Mouse (Mus musculus) midbrain, embryonic 13.5 days (tissue): ENCODE results near the gene Fam217a. TPM values are rescaled to one million over a fixed set of nuclear protein-coding genes. Genes with fewer than 3 reads are reported as not detected.
"Not testable (repeated sequence)": the region's sequence is repeated elsewhere in the genome, so short reads cannot be mapped to it uniquely, and the experiment has no call there.

ENCODE experiments used
- ATAC-seq: fragments of 200-750 bp; cut with Nextera tagmentation; 2 replicates; pipeline ENCODE4 v1.8.0; 2017; ENCODE audit warnings: mild to moderate bottlenecking, moderate TSS enrichment, moderate library complexity
- H3K27ac ChIP-seq: fragments of 300-500 bp; sonication (generic); 2 replicates; pipeline ENCODE4 v1.5.1; 2015; ENCODE audit warnings: inconsistent platforms, mild to moderate bottlenecking, moderate library complexity
- H3K27me3 ChIP-seq: fragments of 300-500 bp; sonication (generic); 2 replicates; pipeline ENCODE4 v1.6.1; 2015; ENCODE audit warnings: mild to moderate bottlenecking, inconsistent platforms
- H3K36me3 ChIP-seq: fragments of 300-500 bp; sonication (generic); 2 replicates; pipeline ENCODE4 v1.6.1; 2015; ENCODE audit warnings: mild to moderate bottlenecking, inconsistent platforms
- H3K4me1 ChIP-seq: fragments of 300-500 bp; sonication (generic); replicated peaks from 2 replicates; pipeline ENCODE4 v1.6.1; 2015; ENCODE audit warnings: inconsistent platforms
- H3K4me2 ChIP-seq: fragments of 300-500 bp; sonication (generic); replicated peaks from 2 replicates; pipeline ENCODE4 v1.6.1; 2015; ENCODE audit warnings: moderate library complexity, mild to moderate bottlenecking, inconsistent platforms
- H3K4me3 ChIP-seq: fragments of 300-500 bp; sonication (generic); replicated peaks from 2 replicates; pipeline ENCODE4 v1.5.1; 2015; ENCODE audit warnings: mild to moderate bottlenecking, inconsistent platforms
- H3K9ac ChIP-seq: fragments of 300-500 bp; sonication (generic); replicated peaks from 2 replicates; pipeline ENCODE4 v1.6.1; 2015; ENCODE audit warnings: mild to moderate bottlenecking, inconsistent platforms
- H3K9me3 ChIP-seq: fragments of 300-500 bp; sonication (generic); 2 replicates; pipeline ENCODE4 v1.6.1; 2016; ENCODE audit warnings: mild to moderate bottlenecking, inconsistent platforms
- WGBS: fragments of 180-500 bp; shearing (Covaris S2); methylation state at CpG from one replicate; pipeline ENCODE4 v1.1.7; 2015; 5-methylcytosine and 5-hydroxymethylcytosine counted together
- polyA plus RNA-seq: library from polyadenylated mRNA; unstranded; fragments of >200 nt; fragmentation: Nextera tagmentation; extraction: Ambion mirVana; gene quantifications from 2 replicates; pipeline ENCODE4 v1.2.1, GENCODE M21; 2015

The Fam217a gene
- polyA plus RNA-seq, result 0.76 and 1.1 TPM in 2 replicates

DNA sequence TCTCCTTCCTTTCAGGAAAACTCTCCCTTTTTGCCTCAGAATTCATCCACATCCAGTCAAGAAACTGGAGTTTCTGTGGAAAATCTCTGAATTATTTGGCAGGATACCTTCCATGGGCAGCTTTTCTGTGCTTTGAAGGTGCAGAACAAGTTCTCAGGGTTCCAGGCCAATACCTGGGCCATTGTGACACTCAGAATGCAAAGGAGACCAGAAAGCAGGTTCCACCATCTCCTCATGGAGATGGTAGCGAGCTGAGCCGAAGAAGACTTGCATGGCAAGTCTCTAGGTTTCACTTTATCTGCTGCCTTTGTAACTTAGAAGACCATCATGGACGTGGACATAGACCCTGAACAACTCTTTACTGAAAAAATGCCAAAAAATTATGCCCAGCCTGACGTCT, at the start of gene Fam217a, which contains the start of gene 4933417A18Rik:
Gene Fam217a, minus strand, starts transcription at position 101 of the 400 bp plus-strand sequence.
Gene 4933417A18Rik, plus strand, starts transcription at position 200 of the 400 bp plus-strand sequence.
- Histone ChIP-seq H3K9me3 (no peaks in the 10 kb centered on the region), H3K4me3 (no peak within 1 kb of the TSS), H3K27me3 (no peaks in the 10 kb centered on the region), H3K36me3 (no peaks in the 10 kb centered on the region), H3K4me2 (no peak within 1 kb of the TSS), H3K9ac (no peak within 1 kb of the TSS), H3K4me1 (no peaks in the 10 kb centered on the region), H3K27ac (no peak within 1 kb of the TSS)
- no peak for ATAC-seq
- 88% methylated on average over 4 of the region's 4 CpGs for WGBS

- Histone ChIP-seq H3K36me3 (peaks cover 28% of the 10 kb centered on the region), H3K27ac (no peak overlapping the region), H3K4me1 (no peaks in the 10 kb centered on the region), H3K4me2 (no peak overlapping the region), H3K4me3 (no peak overlapping the region), H3K9me3 (no peaks in the 10 kb centered on the region), H3K27me3 (no peaks in the 10 kb centered on the region), H3K9ac (no peak overlapping the region)
- no peak for ATAC-seq
- 53% methylated on average over 1 of the region's 1 CpGs for WGBS
Observed at GRCm38 (mm10) chr13:34973770-34974169, 49.7 kb upstream of the Fam217a start.

- H3K4me3 ChIP-seq, result no peak overlapping the region
- H3K27me3 ChIP-seq, result no peaks in the 10 kb centered on the region
- ATAC-seq, result no peak
- WGBS, result 29% methylated on average over 1 of the region's 1 CpGs
- no peaks in the 10 kb centered on the region for H3K9me3 ChIP-seq
- H3K4me1 ChIP-seq, result no peaks in the 10 kb centered on the region
- H3K36me3 ChIP-seq, result peaks cover 22% of the 10 kb centered on the region
- H3K27ac ChIP-seq, result no peak overlapping the region
- H3K9ac ChIP-seq, result no peak overlapping the region
- no peak overlapping the region for H3K4me2 ChIP-seq
Observed at GRCm38 (mm10) chr13:34973149-34973548, 49.0 kb upstream of the Fam217a start.

DNA sequence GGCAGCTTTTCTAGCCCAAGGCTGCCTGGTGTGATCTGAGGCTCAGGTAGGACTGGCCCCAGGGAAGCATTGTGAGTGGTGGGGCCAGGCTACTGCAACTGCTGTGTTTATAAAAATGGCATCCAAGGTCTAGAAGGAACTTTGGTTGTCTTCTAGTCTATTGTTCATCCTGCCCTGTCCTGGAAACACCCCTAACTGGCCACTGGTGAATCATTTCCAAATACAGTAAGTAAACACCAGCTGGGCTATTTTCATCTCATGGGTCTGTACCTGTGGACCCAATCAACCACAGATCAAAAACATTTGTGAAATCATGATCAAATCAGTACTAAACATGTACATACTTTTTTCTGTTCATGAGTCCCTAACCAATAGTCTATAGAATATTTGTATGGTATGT, 48.3 kb upstream of the Fam217a start:
- H3K9me3 ChIP-seq, ATAC-seq, H3K4me3 ChIP-seq, H3K4me2 ChIP-seq, H3K4me1 ChIP-seq, H3K9ac ChIP-seq, H3K27me3 ChIP-seq, H3K27ac ChIP-seq: not testable (repeated sequence)
- peaks cover 15% of the 10 kb centered on the region for H3K36me3 ChIP-seq

GRCm38 (mm10) chr13:34965647-34966046, 41.5 kb upstream of the Fam217a start:
- peaks cover 15% of the 10 kb centered on the region for H3K4me1 ChIP-seq
- 73% methylated on average over 9 of the region's 9 CpGs for WGBS
- H3K4me2 ChIP-seq, ATAC-seq, H3K9ac ChIP-seq, H3K27ac ChIP-seq, H3K9me3 ChIP-seq, H3K4me3 ChIP-seq, H3K36me3 ChIP-seq: not testable (repeated sequence)
- peaks cover 31% of the 10 kb centered on the region for H3K27me3 ChIP-seq

DNA sequence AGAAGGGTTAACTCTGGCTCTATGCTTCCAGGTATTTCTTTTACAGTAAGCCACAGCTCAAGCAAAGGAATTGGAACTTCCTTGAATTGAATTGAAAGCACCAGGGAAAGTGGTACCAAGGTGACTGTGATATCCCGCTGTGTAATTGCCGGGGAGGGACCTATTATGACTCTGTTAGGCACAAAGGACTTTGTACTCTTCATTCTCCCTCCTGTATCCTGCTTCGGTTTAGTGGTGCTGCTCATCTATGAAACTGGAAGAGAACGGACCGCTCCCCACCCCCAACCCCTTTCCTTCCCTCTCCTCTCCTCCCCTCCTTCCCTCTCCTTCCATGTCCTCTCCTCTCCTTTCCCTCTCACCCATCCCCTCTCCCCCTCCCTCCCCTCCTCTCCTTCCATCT, 40.8 kb upstream of the Fam217a start:
- H3K36me3 ChIP-seq, result no peaks in the 10 kb centered on the region
- peaks cover 15% of the 10 kb centered on the region for H3K4me1 ChIP-seq
- H3K4me3 ChIP-seq, result peak overlapping the region; percentile 43
- no peak overlapping the region for H3K27ac ChIP-seq
- peaks cover 31% of the 10 kb centered on the region for H3K27me3 ChIP-seq
- no peak for ATAC-seq
- no peaks in the 10 kb centered on the region for H3K9me3 ChIP-seq
- no peak overlapping the region for H3K9ac ChIP-seq
- 5% methylated on average over 5 of the region's 5 CpGs for WGBS
- H3K4me2 ChIP-seq, result peak overlapping the region; percentile 71

- H3K36me3 ChIP-seq, result no peaks in the 10 kb centered on the region
- WGBS, result 6% methylated on average over 14 of the region's 14 CpGs
- H3K4me1 ChIP-seq, result peaks cover 15% of the 10 kb centered on the region
- no peak for ATAC-seq
- 0 out of 2 replicates have a peak overlapping the region, but pooled peaks have one; percentile 52 for H3K9ac ChIP-seq
- H3K27me3 ChIP-seq, result peaks cover 31% of the 10 kb centered on the region
- H3K9me3 ChIP-seq, result no peaks in the 10 kb centered on the region
- no peak overlapping the region for H3K27ac ChIP-seq
- peak overlapping the region; percentile 43 for H3K4me3 ChIP-seq
- H3K4me2 ChIP-seq, result peak overlapping the region; percentile 71
Observed at GRCm38 (mm10) chr13:34964419-34964818, 40.3 kb upstream of the Fam217a start.

DNA sequence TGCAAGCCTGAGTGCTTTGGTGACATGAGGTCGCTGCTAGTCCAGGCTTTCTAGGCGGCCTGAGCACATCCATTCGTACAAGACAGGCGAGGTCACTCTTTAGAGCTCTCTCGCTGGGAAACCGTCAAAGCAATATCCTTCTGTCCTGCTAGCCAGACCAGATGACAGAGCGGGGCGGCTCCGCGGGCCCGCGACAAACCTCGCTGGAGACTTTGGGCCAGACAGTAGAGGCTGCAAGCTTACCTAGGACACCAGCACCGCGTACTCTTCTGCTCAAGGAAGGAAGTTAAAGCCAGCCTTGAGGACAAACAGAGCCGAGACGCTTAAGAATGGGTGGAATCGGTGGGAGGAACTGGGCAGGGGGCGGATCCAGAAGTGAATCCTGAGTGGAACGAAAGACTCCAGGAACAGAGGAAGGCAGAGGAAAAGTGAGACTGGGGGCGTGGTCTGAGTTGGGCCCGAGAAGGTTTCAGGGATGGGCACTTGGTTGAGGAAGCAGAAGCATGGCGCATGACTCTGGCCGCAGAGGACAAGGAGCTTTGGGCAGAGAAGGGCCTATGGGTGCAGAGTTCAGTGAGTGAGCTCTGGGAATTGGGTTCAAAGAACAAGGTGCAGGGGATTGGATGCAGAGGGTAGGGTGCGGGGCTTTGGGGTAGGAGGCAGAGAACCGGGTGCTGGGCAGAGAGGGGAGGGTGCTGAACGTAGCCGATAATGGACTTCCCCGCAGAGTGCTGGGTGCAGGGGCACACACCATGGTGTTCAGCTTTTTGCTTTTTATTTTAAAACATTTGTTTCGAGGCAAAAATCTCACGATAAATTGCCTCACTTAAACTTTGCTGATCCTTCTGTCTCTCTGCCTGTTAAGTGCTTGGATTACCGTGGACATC, 39.6 kb upstream of the Fam217a start, which contains the start of gene Eci3:
Gene Eci3, minus strand, starts transcription at position 300 of the 887 bp plus-strand sequence.
- peaks cover 31% of the 10 kb centered on the region for H3K27me3 ChIP-seq
- no peaks in the 10 kb centered on the region for H3K9me3 ChIP-seq
- peak within 1 kb of the TSS; percentile 71 for H3K4me2 ChIP-seq
- H3K9ac ChIP-seq, result peak within 1 kb of the TSS; percentile 52; the same call in 1 of the 2 replicates
- peak within 1 kb of the TSS; percentile 43 for H3K4me3 ChIP-seq
- peak; percentile 84 for ATAC-seq
- H3K27ac ChIP-seq, result no peak within 1 kb of the TSS
- peaks cover 15% of the 10 kb centered on the region for H3K4me1 ChIP-seq
- no peaks in the 10 kb centered on the region for H3K36me3 ChIP-seq
- 2% methylated on average over 32 of the region's 32 CpGs for WGBS

DNA sequence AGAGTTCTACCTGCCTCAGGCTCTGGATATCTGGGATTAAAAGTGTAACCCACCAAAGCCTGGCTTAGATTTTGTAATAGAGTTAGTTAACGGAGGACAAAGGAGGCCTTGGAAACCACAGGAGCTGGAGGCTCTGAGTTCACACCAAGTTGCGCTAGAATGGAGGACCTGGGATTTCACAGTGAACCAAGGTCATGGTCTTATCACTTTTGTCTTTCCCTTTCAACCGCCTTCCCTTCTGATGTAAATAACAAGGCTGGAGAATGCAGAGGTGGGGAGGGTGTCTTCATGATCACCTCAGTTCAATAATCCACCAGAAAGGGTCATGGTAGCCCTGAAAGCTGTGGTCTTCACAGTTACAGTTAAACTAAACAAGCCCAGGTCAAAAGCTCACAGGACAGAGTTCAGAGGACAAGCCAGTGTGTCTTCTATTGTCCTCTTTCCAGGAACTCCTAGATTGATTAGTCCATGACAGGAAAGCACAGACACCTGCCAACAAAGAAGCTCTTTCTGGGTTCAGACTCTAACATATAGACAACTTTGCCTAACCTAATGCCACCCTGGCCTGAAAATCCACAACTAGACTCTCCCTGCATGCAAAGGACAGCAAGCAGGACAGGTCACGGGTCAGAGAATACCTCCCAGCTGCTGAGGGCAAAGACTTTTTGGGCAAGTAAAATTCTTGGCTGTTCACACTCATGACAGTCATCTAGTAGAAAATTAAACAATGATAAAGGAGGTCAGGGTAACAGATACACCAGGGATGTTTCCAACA, 37.1 kb upstream of the Fam217a start:
- ATAC-seq, result no peak
- 83% methylated on average over 4 of the region's 4 CpGs for WGBS

GRCm38 (mm10) chr13:34958158-34958557, 34.0 kb upstream of the Fam217a start:
- not testable (repeated sequence) for H3K36me3 ChIP-seq, H3K4me3 ChIP-seq, H3K9me3 ChIP-seq, ATAC-seq, H3K9ac ChIP-seq, H3K4me2 ChIP-seq, H3K27me3 ChIP-seq, H3K27ac ChIP-seq, H3K4me1 ChIP-seq
- 83% methylated on average over 3 of the region's 3 CpGs for WGBS

More for the DNA sequence above, 37.1 kb upstream of the Fam217a start:
- H3K4me2 ChIP-seq, result no peak overlapping the region
- no peaks in the 10 kb centered on the region for H3K36me3 ChIP-seq
- no peak overlapping the region for H3K4me3 ChIP-seq
- H3K9ac ChIP-seq, result no peak overlapping the region
- H3K4me1 ChIP-seq, result peaks cover 15% of the 10 kb centered on the region
- H3K27ac ChIP-seq, result no peak overlapping the region
- no peaks in the 10 kb centered on the region for H3K9me3 ChIP-seq
- peaks cover 31% of the 10 kb centered on the region for H3K27me3 ChIP-seq

DNA sequence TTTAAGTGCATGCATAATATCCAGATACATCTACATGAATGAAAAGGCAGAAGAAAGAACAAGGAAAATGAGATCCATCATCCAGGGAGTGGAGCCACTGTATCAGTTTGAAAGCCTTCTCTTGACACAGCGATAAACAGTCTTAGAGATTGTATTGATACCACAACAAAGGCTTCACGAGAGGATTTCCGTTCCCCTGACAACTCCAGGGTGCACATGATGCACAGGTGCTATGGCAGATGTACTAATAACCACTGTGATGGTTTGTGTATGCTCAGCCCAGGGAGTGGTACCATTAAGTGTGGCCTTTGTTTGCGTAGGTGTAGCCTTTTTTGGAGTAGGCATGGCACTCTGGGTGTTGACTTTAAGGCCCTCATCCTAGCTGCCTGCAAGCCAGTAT, 32.8 kb upstream of the Fam217a start:
- Histone ChIP-seq H3K4me1 (no peaks in the 10 kb centered on the region), H3K9ac (no peak overlapping the region), H3K27ac (no peak overlapping the region), H3K4me2 (no peak overlapping the region), H3K27me3 (no peaks in the 10 kb centered on the region), H3K9me3 (no peaks in the 10 kb centered on the region), H3K4me3 (no peak overlapping the region), H3K36me3 (no peaks in the 10 kb centered on the region)
- no peak for ATAC-seq
- 89% methylated on average over 4 of the region's 4 CpGs for WGBS

DNA sequence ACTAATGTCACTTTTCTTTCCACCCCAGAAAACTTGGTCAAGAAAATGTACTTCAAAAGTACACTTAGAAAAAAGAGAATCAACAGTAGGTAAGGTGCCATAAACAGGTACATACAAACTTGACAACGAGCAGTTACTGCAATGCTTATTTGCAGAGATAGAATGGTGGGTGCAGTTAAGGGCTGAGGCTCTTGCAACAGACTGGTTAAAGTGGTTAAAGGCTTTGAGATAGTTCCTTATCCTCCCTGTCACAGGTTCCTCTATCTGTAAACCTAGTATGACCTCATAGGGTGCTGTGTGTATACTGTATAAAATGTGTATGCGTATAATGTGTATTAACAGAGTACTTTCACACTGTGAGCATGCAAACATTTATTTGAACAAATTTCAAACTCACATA, 27.3 kb upstream of the Fam217a start:
- not testable (repeated sequence) for H3K27me3 ChIP-seq, H3K36me3 ChIP-seq, H3K4me2 ChIP-seq, H3K9ac ChIP-seq, ATAC-seq, H3K27ac ChIP-seq, H3K9me3 ChIP-seq, H3K4me1 ChIP-seq, H3K4me3 ChIP-seq
- 91% methylated on average over 2 of the region's 2 CpGs for WGBS
